Mouse (Mus musculus): Measurements from ENCODE around the gene Mrps27.

- no peak for TF ChIP-seq EP300 (optimal IDR thresholded peaks at IDR 0.05)
- no peak for TF ChIP-seq CTCF (IDR thresholded peaks at IDR 0.05; ENCODE audit: low read depth)
These were observed 38.4 kb upstream of the Mrps27 start for GRCm38 (mm10) chr13:99306164-99306563.

Data from stomach, postnatal 0 days (tissue).